Mouse (Mus musculus) kidney, adult 9 months (tissue): ENCODE data around the gene Tars2.

Experiments used
- DNase-seq: peaks from one replicate; pipeline ENCODE4 v3.0.0; 2022

The Tars2 gene

DNA sequence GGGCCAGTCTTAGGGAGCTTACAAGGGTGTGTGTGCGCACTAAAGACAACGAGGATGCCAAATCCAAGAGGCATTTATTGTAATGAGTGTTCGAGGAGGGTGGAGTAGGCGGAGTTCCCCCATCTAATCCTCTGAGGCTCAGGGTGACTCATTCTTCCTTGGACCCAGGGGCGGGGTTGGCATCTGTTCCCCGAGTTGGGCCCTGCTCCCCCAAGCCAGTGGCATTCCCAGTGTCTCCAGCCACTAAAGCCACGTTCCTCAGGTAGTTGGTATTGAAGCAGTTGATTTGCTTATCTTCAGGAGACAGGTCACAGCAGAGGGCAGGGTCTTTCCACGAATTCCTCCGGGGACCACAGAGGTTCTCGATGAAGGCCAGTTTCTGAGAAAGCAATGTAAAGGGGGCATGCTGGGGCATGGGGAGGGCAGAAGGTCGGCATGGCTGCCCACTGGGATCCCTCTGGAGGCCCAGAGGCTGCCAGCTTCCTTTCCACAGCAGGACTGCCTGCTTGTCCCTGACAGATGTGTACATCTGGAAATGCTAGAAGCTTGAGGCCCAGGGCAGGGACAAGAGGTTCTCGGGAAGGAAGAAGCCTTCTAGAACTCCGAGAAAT is 25.8 kb downstream of the Tars2 start:
- no peak for DNase-seq

DNA sequence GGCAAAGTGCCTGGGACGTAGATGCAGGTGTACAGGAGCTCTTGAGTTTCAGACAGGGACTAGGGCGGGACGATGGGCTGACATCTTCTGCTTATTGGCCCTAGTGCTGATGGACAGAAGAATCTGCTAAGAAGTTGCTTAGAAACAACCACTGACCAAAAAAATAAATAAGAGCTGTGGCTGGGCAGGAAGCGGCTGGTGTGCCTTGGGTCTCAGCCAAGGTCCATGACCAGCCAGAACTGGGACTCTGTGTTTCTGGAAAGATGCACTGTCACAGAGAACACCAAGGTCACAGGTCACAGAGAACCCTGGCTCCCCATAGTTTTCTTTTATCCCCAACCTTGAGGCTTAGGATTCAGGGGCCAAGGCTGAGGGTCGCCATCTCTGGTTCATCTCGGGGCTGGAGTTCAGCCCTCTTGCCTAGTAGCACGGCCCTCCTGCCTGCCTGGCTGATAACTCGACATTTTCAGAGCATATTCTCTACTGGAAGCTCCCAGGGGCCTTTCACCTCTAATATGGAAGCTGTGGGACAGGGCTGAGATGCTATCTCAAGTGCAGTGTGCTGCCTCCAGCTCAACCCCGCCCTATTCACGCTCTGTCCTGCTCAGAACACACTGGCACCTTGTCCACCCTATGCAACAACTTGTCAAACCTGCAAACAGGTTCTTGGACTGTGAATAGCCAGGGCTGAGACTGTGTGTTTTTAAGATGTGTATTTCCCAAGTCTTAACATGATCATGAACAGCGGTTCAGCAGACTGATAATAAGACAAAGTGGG is 27.1 kb downstream of the Tars2 start:
- DNase-seq, result peak; percentile 46

DNA sequence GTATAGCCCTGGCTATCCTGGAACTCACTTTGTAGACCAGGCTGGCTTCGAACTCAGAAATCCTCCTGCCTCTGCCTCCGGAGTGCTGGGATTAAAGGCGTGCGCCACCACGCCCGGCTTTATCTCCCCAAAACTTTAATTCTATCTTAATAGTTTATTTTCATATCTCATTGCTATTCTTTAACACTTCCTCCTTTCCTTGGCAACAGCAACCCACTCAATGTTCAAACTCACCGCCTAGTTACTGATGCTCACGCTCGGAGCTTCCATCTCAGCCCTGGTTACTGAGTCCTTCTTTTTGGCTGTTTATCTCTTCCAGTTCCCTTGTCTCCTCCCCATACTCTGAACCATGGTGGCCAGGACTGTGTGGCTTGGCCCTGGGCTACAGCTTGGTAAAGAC is 27.7 kb downstream of the Tars2 start:
- no peak for DNase-seq

DNA sequence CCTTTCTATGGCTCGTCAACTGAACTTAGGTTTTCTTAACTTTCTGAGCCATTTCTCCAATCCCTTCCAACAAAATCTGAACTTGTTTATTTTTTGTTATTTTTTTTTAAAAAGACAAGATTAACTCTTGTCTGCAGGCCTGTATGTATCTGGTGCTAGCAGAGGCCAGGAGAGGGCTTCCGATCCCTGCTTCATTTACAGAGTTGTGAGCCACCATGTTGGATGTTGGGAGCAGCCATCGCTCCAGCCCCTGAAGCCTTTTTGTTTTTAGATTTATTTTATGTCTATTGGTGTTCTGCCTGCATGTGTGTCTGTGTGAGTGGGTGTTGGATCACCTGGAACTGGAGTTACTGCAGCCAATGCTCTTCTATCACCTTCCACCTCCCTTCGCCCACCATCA is 28.2 kb downstream of the Tars2 start:
- DNase-seq, result no peak

DNA sequence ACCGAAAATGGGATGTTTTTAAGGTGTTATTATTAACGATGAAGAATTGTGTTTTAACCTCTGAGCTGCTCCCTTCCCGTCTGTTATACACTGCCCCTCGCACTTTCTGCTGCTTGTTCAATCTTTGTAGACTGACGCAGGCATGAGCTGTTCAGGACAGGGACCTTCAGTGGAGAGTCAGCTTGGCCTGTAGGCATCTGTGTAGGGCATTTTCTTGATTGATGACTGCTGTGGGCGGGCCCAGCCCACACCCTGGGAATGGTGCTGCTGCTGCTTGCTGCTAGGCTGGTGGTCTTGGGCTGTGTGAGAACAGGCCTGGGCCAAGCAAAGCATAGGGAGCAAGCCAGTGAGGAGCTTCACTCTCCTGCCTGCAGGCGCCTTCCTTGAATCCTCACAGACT is 29.6 kb downstream of the Tars2 start:
- no peak for DNase-seq

DNA sequence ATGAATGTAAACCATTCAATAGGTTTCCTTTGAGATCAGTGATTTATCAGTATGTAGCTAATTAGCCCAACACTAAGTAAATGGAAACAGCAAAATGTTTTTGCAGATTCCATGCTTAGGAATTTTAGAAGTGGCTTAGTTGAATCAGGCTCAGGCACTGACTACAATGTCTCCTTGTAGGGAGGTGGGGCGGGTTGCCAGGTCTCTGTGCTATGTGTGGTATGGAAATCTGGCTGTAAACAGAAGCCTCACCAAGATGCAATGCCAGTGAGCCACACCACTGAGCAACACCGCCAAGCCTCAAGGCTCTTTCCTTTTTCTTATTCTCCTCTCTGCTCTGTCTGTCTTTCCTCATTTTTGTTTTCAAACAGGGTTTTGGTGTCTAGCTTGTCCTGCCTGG is 31.1 kb downstream of the Tars2 start:
- DNase-seq, result no peak

DNA sequence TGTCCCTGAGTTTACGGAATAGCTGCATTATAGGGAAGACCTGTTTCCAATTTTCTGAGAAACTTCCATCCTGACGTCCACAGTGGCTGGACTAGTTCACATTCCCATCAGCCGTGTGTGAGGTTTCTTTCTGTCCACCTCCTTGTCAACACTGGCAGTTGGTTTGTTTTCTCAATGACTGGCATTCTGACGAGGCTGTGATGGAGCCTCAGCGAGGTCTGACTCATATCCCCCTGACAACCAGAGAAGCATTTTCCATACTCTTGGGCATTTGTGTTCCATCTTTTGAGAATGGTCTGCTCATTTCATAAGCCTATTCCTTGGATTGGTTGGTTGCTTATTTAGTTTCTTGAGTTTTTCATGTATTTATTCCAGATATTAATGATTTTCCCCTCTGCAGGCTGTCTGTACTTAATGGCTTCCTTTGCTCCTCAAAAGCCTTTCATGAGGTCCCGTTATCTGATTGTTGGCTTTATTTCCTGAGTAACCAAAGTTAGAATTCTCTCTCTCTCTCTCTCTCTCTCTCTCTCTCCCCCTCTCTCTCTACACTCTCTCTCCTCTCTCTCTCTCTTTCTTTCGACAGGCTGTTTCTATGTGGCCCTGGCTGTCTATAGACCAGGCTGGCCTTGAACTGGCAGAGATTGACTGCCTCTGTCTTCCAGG is 33.2 kb downstream of the Tars2 start:
- no peak for DNase-seq

DNA sequence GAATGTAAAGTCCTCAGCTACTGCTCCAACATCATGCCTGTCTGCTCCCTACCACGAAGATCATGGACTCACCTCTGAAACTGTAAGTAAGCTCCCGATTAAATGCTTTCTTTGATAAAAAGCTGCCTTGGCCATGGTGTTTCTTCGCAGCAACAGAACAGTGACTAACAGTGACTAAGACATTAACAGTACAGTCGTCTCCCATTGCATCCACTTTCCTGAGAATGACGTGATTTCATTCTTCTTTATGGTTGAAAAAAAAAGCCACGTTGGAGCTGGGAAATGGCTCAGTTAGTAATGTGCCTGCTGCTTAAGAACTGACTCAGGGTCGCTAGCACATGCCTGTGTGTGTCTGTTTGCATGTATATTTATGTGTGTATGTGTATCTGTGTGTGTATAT is 34.1 kb downstream of the Tars2 start:
- DNase-seq, result no peak

DNA sequence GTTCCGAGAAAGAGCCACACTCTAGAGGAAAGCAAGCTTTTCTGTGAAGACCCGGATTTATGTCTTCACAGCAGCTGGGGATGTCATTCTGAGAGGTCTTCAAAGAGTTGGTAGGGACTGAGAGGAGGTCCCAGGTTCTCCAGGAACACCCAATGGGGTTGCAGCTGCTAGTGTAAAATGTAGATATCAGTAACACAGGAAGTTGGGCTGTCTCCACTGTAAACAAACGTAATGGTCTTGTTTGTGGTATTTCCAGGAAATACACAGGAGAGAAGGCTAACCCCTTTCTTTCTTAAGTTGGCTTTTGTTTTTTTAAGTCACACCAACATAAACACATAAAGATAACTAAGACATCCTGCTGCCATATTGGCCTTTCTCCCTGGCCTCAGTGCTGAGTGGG is 37.6 kb downstream of the Tars2 start:
- DNase-seq, result no peak

DNA sequence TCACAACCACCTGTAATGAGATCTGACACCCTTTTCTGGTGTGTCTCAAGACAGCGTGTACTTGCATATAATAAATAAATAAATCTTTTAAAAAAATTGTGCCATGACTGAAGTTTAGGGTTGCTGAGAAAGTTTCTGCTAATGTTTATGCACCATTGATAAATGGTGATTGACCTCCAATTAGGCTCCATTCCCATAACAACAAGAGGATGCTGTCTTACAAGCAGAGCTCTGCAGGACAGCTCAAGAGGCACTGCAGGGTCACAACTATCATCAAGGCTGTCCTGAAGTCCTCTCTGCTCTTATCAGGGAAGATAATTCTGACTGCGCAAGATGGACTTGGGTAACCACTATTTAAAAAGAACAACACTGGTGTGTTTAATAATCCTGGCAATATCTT is 41.9 kb downstream of the Tars2 start:
- DNase-seq, result no peak

DNA sequence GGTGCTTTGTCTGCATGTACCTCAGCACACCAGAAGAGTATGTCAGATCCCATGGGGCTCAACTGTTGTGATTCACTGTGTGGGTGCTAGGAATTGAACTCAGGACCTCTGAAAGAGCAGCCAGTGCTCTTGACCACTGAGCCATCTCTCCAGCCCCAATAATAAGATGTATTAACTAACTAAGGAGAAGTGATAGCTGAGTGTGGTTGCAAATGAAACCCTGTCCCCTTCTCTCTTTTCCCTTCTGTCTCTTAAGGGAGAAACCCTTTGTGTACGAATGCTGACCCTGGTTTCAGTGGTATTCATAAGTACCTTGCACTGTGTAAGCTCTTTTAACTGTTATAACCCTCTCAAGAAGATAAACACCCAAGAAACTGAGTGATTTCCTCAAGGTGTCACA is 43.9 kb downstream of the Tars2 start:
- DNase-seq, result no peak

DNA sequence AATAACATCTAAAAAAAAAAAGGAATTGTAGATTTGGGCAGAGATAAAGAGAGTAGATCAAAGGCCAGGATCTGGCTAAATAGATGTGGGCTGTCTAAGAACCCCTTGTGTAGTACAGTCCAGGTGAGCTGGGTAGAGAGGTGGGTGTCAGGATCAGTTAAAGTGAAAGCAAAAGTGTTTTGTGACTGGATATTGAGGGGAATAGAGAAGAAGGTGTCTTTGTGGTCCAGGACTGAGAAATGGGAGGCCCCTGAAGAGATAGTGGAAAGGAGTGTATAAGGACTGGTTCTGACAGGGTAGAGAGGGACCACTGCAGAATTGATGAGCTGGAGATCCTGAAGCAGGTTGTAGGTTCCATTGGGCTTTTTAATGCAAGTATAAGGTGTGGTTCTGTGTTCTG is 50.0 kb downstream of the Tars2 start:
- DNase-seq, result no peak

DNA sequence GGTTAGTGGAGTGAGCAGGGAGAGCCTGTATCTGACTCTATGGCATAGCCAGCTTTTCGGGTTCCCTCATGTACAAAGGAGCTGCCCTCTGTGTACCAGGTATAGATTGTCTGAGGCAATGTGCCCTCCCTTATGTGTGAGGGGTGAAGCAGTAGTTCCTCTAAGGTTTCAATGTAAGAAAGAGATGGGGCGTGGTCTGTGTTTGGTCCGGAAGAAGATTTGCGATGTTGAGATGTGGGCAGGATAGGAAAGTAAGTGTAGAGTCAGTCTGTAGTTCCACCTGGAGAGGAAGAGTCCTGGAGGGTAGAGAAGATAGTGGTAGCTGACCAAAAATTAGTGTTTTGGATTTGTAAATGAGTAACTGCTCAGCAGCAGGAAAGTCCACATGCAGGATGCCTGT is 51.0 kb downstream of the Tars2 start:
- DNase-seq, result no peak

DNA sequence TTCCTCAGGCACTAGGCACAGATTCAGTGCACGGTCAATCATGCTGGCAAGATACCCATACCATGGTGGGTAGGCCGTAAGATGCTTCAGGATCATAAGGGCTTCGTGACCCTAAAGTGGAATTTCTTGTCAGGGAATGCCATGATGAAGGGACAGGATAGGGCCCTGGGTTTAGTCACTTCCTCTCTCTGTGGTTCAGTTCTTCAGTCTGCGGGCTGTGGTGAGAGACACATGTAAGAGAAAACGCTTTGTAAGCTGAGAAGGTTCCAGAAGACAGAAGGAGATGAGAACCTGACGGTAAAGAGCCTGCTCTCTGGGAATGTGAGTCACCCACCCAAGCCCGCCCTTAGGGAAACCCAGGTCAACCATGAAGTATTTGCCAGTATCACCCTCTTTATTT is 52.5 kb downstream of the Tars2 start:
- no peak for DNase-seq

DNA sequence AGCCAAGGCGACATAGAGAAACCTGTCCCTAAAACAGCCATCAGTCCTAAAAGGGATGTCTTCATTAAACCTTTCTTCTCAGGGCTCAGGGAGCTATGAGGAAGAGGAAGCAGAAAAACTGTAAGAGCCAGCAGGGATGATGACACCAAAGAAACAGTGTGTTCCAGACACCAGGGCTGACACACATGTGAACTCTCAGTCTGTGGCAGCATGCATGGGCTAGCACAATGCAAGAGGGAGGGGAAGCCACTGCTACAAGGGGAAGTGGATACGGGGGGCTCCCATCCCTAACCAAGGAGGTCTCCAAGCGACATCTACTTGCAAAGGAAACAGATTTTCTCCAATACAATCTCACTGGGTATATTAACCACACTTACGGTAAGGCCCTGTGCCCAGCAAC is 53.7 kb downstream of the Tars2 start:
- no peak for DNase-seq

DNA sequence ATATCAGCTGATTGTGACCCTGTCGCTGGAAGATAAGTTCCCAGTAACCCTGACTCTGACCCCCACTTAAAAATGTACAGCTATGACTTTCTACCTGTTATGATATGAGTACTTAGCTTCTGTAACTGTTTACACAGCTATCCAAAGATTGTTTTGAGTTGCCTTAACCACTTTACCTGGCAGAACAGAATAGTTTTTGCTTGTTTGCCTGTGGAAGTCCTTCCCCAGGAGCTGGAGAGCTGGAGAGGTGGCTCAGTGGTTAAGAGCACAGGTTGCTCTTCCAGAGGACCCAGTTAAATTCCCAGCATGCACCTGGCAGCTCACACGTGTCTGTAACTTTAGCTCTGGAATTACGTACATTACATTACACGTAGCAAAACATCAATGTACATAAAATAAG is 55.4 kb downstream of the Tars2 start:
- no peak for DNase-seq

DNA sequence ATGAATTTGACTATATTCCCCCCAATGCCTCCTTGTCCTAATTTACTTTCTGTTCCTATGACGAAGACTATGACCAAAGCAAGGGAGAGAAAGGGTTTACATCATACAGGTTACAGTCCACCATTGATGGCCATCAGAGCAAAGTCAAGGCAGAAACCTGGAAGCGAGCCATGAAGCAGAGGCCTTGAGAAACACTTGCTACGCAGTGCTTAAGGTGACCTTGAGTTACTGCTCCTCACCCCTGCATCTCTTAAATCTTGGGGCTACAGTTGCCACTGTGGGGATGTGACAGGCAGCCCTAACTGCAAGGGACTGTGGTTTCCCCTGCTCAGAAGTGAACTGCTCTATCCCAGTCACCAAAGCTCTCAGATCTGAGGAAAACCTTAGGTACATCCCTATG is 56.7 kb downstream of the Tars2 start:
- DNase-seq, result no peak

DNA sequence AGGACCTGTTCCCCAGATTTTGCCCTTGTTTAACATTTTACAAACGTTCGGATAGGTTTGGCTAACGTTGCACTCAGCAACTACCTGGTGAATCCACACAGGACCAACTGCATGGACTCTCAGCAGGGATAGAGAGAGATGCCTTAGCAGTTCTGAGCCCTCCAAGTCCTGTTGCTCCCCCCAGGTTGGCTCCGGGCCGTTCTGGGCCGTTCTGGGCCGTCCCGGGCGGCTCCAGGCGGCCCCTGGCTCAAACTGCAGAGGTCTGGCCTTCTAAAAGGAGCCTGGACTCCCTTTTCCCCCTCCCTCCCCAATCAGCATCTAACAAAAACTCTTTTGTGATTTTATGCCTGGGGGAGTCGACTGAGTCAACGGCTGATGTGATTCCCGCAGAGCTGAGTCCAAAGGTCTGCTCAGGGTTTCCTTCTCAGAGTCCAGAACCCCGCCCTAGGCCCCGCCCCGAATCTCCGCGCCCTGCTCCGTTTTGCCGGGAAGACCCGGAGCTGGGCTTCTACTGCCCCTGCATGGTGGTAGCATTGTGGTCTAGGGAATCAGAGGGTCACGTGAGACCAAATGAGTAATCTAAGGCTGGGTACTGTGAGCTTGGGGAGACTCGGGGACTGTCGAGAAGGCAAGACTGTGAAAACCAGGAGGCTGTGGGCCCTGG is 58.0 kb downstream of the Tars2 start:
- peak; percentile 79 for DNase-seq

DNA sequence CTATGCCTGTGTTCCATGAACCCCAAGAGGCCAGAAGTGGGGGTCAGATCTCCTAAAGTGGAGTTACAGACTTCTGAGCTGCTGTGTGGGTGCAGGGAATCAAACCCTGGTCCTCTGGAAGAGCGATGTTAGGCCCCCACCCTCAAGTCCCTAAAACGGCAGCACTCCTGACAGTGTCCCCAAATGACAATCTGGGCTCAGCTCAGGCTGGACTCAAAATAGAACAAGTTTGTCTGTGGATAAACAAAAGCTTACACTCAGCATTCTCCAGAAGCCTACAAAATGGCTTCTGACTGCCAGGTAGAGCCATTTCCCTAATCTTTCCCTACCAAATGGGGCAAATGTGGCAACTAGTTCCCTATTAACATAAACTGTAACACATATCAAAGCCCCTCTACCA is 58.9 kb downstream of the Tars2 start:
- no peak for DNase-seq

DNA sequence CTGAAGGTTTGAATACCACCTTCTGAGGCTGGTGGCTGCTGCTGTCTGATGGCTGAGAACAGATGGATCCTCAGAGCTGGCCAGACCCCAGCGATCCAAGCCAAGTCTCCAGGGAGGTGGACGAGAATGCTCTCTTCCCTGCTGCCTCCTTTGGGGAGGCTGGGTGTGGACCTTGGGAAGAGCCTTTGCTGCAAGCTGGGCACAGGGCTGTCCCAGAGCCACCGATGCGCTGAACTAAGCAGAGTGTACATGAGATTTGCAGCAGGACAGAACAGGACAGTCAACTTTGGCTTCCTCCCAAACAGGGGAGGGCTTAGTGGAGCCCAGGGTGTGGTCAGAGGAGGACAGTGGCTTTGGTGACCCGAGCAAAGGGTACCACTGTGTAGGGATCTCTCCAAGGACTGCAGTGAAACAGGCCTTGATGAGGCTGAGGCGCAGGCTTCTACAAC is 59.7 kb downstream of the Tars2 start:
- no peak for DNase-seq

DNA sequence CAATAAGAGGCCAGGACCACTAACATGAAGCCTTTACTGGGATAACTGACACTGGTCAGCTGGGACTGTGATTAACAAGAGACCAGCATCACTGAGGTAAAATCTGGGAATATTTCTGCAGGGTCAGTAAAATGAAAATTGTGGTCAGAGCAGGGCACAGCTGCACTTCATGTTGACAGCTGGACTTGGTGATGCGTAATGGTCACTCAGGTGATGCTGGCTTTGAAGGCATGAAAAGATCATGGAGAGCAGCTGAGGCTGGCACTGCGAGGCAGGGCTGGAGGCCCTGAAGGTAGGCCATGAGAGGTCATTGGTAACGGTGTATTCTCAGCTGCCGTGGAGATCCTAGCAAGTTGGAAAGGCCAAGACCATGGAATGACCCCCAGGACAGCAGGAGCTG is 61.7 kb downstream of the Tars2 start:
- DNase-seq, result no peak

DNA sequence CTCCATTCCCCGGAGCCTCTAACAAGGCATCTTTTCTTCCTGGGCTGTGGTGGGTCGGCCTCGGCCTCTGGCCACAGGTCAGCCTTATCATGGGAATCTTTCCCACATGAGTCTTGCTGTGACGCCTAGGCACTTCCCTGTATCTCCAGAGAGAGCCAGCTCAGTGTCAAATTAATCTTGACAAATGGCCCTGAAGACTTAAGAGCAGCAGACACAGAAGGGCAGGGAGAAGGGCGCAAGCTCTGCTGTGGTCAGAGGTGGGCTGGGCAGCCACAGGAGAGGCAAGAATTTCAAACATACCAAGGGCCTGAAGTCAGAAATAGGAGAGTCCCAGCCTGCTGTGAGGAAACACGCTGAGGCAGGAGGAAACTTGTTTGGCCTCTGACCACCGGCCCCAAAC is 63.6 kb downstream of the Tars2 start:
- peak; percentile 47 for DNase-seq

DNA sequence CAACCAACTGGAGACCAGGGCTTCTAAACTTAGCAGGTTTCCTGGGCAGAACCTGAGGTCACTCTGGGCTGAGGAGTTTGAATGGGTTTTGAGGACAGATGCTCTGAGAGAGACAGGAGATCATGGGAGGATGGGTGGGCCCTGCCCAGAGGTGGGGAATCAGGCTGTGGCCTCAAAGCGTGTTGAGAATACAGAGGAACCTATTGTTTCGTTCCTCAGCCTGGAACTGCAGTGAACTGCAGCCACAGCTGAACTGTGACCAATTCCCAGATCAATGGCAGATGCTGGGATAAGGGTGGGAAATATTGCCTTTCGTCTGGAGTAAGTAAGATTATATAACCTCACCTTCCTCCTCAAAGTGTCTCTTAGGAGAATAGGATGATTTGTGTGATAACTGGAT is 64.2 kb downstream of the Tars2 start:
- DNase-seq, result no peak
